Mouse (Mus musculus) left cerebral cortex, postnatal 36 days (tissue): ENCODE measurements around the gene Ttll11. TPM values are rescaled to one million over a fixed set of nuclear protein-coding genes. Genes with fewer than 3 reads are reported as not detected.
A peak's percentile ranks its signal among the peaks of the same experiment; 100 is the strongest.

Source experiments
- DNase-seq, 2 experiments: peaks; one replicate each; pipeline ENCODE4 v3.0.0; 2021 to 2022; ENCODE audit warnings: low spot score in 2 of 2, mixed read lengths in 1 of 2
- intact Hi-C: fragments of 180-260 bp; cut with DNase I; formaldehyde crosslinking; loops from one replicate; pipeline ENCODE4 v1.15.1; 2025
- total RNA-seq, 2 experiments: library from RNA; stranded (reverse); gene quantifications; 2 replicates each; pipeline ENCODE4 v1.2.3; 2021

Ttll11 gene
- total RNA-seq: 10 to 100 TPM; 38.0 to 42.8 TPM

- intact Hi-C loops: no loop called here
- peak; percentile 95 to 96 for DNase-seq
Observed at GRCm38 (mm10) chr2:35979644-35980021, at the start of gene Ttll11. TSS of gene Ttll11 (minus strand) at chr2:35979913.

- intact Hi-C loops: no loop called here
- DNase-seq: no peak
Observed at GRCm38 (mm10) chr2:36023291-36023690, 43.6 kb upstream of the Ttll11 start.

- intact Hi-C loops: no loop called here
- DNase-seq: peak; percentile 85 to 86
Observed at GRCm38 (mm10) chr2:36021385-36022159, 41.9 kb upstream of the Ttll11 start.

- intact Hi-C loops: no loop called here
- DNase-seq: no peak
Observed at GRCm38 (mm10) chr2:36013010-36013409, 33.3 kb upstream of the Ttll11 start.

GRCm38 (mm10) chr2:36011331-36011825 lies 31.7 kb upstream of the Ttll11 start:
- intact Hi-C loops: no loop called here
- DNase-seq: peak; percentile 47 to 54

- intact Hi-C loops: no loop called here
Observed at GRCm38 (mm10) chr2:36010579-36010978, 30.9 kb upstream of the Ttll11 start.

GRCm38 (mm10) chr2:36009386-36009785 lies 29.7 kb upstream of the Ttll11 start:
- peak; percentile 57 to 60 for DNase-seq
- intact Hi-C loops: loop anchor here (1.0 to 10.0 kb wide), 3 partner anchors 205 to 1325 kb away; no protein-coding TSS in a partner anchor

More at GRCm38 (mm10) chr2:36010579-36010978, 30.9 kb upstream of the Ttll11 start:
- no peak for DNase-seq

- DNase-seq: no peak
- intact Hi-C loops: loop anchor here (5.0 to 10.0 kb wide), 2 partner anchors 269 to 1327 kb away; no protein-coding TSS in a partner anchor
Observed at GRCm38 (mm10) chr2:36008071-36008470, 28.4 kb upstream of the Ttll11 start.

- DNase-seq: no peak
- intact Hi-C loops: loop anchor here (10.0 kb wide), 1 partner anchor 1333 kb away; no protein-coding TSS in a partner anchor
Observed at GRCm38 (mm10) chr2:36002188-36002587, 22.5 kb upstream of the Ttll11 start.

- intact Hi-C loops: loop anchor here (10.0 kb wide), 1 partner anchor 1334 kb away; no protein-coding TSS in a partner anchor
- DNase-seq: no peak
Observed at GRCm38 (mm10) chr2:36000390-36000789, 20.7 kb upstream of the Ttll11 start.

- no peak for DNase-seq
- intact Hi-C loops: no loop called here
Observed at GRCm38 (mm10) chr2:35999212-35999611, 19.5 kb upstream of the Ttll11 start.

- intact Hi-C loops: no loop called here
- no peak for DNase-seq
Observed at GRCm38 (mm10) chr2:35998416-35998815, 18.7 kb upstream of the Ttll11 start.

GRCm38 (mm10) chr2:35996753-35997152 lies 17.0 kb upstream of the Ttll11 start:
- no peak for DNase-seq

GRCm38 (mm10) chr2:35994303-35994702 lies 14.6 kb upstream of the Ttll11 start:
- intact Hi-C loops: no loop called here
- DNase-seq: no peak

More at GRCm38 (mm10) chr2:35996753-35997152, 17.0 kb upstream of the Ttll11 start:
- intact Hi-C loops: no loop called here

GRCm38 (mm10) chr2:35993481-35993880 lies 13.8 kb upstream of the Ttll11 start:
- DNase-seq: no peak
- intact Hi-C loops: no loop called here

- intact Hi-C loops: no loop called here
- DNase-seq: no peak
Observed at GRCm38 (mm10) chr2:35992259-35992658, 12.5 kb upstream of the Ttll11 start.

- DNase-seq: peak; percentile 57 to 65
- intact Hi-C loops: no loop called here
Observed at GRCm38 (mm10) chr2:35983869-35984268, 4.2 kb upstream of the Ttll11 start.

GRCm38 (mm10) chr2:35981872-35982271 lies 2.2 kb upstream of the Ttll11 start:
- intact Hi-C loops: no loop called here
- no peak for DNase-seq

- DNase-seq: no peak
- intact Hi-C loops: no loop called here
Observed at GRCm38 (mm10) chr2:35978941-35979643, 621 bp downstream of the Ttll11 start.

GRCm38 (mm10) chr2:35978276-35978933 lies 1.3 kb downstream of the Ttll11 start:
- intact Hi-C loops: no loop called here
- DNase-seq: peak; percentile 41 to 45
